Mouse (Mus musculus): ENCODE measurements at regions not wholly inside any gene's neighbourhood (a gene's known extent, or its start where the extent isn't known, plus 50 kb on each side); places are given as distances from the start of the nearest gene placed in this dataset.
"Not testable (repeated sequence)": the region's sequence is repeated elsewhere in the genome, so short reads cannot be mapped to it uniquely, and the experiment has no call there.

DNA sequence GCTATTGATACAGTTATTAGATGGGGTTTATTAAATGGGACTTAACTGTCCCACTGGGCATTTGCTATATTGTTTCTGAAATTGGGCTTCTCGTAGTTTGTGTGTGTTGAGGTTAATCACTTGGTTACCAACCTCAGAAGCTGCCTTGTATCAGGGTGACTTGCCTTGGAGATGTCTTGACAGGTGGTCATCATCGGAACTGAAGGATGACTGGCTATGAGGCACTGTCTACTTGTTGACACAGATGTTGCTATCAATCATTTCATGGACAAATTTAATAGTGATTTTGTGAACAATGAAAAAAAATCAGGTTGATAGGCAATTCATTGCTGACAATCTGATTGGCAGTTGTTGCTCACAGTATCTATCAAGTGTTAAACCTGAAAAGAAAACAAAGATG lies 261.4 kb upstream of the Arhgap42 start:
- 89% methylated on average over 2 of the region's 2 CpGs for WGBS
- DNase-seq (ENCODE audit: low spot score): no peak
- H3K36me3 ChIP-seq (ENCODE audit: control insufficient read depth, insufficient read depth, low read length): no peaks in the 10 kb centered on the region

GRCm38 (mm10) chr9:9493594-9494182 lies 254.8 kb upstream of the Arhgap42 start:
- DNase-seq (ENCODE audit: low spot score) (no peak), ATAC-seq (ENCODE audit: insufficient number of reproducible peaks, low FRiP score, low TSS enrichment, low read depth) (no peak)
- no peaks in the 10 kb centered on the region for H3K27me3 ChIP-seq (ENCODE audit: control insufficient read depth, insufficient read depth, low read length)
- H3K4me3 ChIP-seq (ENCODE audit: low read depth, low read length): no peak overlapping the region
- H3K4me1 ChIP-seq (ENCODE audit: control insufficient read depth, insufficient read depth, low read length): no peaks in the 10 kb centered on the region
- WGBS: 43% methylated on average over 3 of the region's 3 CpGs
- H3K4me2 ChIP-seq (ENCODE audit: low read depth, severe bottlenecking): no peak overlapping the region
- no peaks in the 10 kb centered on the region for H3K9me3 ChIP-seq (ENCODE audit: control insufficient read depth, low read length)
- no peak overlapping the region for H3K9ac ChIP-seq (ENCODE audit: low read length)
- H3K27ac ChIP-seq (replicated peaks; ENCODE audit: low read depth, low read length): no peak overlapping the region
- H3K36me3 ChIP-seq (ENCODE audit: control insufficient read depth, insufficient read depth, low read length): no peaks in the 10 kb centered on the region

More for the DNA sequence above, 261.4 kb upstream of the Arhgap42 start:
- Histone ChIP-seq H3K27me3 (ENCODE audit: control insufficient read depth, insufficient read depth, low read length) (no peaks in the 10 kb centered on the region), H3K4me1 (ENCODE audit: control insufficient read depth, insufficient read depth, low read length) (no peaks in the 10 kb centered on the region), H3K4me2 (ENCODE audit: low read depth, severe bottlenecking) (no peak overlapping the region), H3K27ac (replicated peaks; ENCODE audit: low read depth, low read length) (no peak overlapping the region), H3K9ac (ENCODE audit: low read length) (no peak overlapping the region), H3K9me3 (ENCODE audit: control insufficient read depth, low read length) (no peaks in the 10 kb centered on the region), H3K4me3 (ENCODE audit: low read depth, low read length) (no peak overlapping the region)
- no peak for ATAC-seq (ENCODE audit: insufficient number of reproducible peaks, low FRiP score, low TSS enrichment, low read depth)

- Histone ChIP-seq H3K27me3 (ENCODE audit: control insufficient read depth, insufficient read depth, low read length) (no peaks in the 10 kb centered on the region), H3K36me3 (ENCODE audit: control insufficient read depth, insufficient read depth, low read length) (no peaks in the 10 kb centered on the region), H3K9ac (ENCODE audit: low read length) (no peak overlapping the region), H3K9me3 (ENCODE audit: control insufficient read depth, low read length) (no peaks in the 10 kb centered on the region), H3K4me3 (ENCODE audit: low read depth, low read length) (no peak overlapping the region), H3K4me2 (ENCODE audit: low read depth, severe bottlenecking) (no peak overlapping the region), H3K4me1 (ENCODE audit: control insufficient read depth, insufficient read depth, low read length) (no peaks in the 10 kb centered on the region), H3K27ac (replicated peaks; ENCODE audit: low read depth, low read length) (no peak overlapping the region)
- DNase-seq (ENCODE audit: low spot score): no peak
- ATAC-seq (ENCODE audit: insufficient number of reproducible peaks, low FRiP score, low TSS enrichment, low read depth): no peak
Observed at GRCm38 (mm10) chr9:9477145-9477544, 238.2 kb upstream of the Arhgap42 start.

DNA sequence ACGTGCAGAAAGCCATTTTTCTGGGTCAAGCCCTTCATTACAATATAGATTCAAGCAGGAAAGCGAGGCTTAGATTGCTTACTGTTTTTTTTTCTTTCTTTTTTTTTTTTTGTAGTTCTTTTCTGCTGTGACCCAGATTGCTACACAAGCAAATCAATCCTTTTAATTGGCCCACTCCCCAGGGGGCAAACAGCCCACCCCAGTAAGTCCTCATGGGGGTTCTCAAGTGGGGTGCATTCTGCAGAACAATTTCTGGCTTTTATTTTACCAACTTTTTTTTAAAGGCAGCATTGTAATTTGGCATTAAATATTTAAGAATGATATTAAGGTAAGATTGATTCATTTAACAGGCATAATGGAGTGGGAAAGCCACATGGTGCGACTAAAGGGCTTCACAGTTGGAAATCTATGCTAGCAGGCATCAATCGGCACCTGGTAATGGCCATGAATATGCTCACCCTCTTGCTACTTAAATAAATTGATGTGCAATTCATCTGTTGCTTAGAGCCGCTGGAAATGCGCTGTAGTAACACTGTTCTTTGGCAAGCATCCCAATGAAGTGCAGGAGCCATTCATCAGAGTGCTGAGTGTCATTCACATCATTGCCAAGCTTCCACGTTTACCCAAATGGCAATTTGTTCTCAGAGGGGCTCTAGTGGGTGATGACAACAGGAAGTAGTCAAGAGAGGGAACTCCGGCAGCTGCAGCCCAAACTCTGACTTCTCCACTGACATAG lies 236.3 kb upstream of the Arhgap42 start:
- no peaks in the 10 kb centered on the region for H3K27me3 ChIP-seq (ENCODE audit: control insufficient read depth, insufficient read depth, low read length)
- ATAC-seq (ENCODE audit: insufficient number of reproducible peaks, low FRiP score, low TSS enrichment, low read depth) (no peak), DNase-seq (ENCODE audit: low spot score) (no peak)
- 35% methylated on average over 8 of the region's 8 CpGs for WGBS
- H3K4me1 ChIP-seq (ENCODE audit: control insufficient read depth, insufficient read depth, low read length): no peaks in the 10 kb centered on the region
- no peak overlapping the region for H3K4me2 ChIP-seq (ENCODE audit: low read depth, severe bottlenecking)
- no peak overlapping the region for H3K4me3 ChIP-seq (ENCODE audit: low read depth, low read length)
- no peak overlapping the region for H3K27ac ChIP-seq (replicated peaks; ENCODE audit: low read depth, low read length)
- H3K9ac ChIP-seq (ENCODE audit: low read length): no peak overlapping the region
- no peaks in the 10 kb centered on the region for H3K9me3 ChIP-seq (ENCODE audit: control insufficient read depth, low read length)
- no peaks in the 10 kb centered on the region for H3K36me3 ChIP-seq (ENCODE audit: control insufficient read depth, insufficient read depth, low read length)

DNA sequence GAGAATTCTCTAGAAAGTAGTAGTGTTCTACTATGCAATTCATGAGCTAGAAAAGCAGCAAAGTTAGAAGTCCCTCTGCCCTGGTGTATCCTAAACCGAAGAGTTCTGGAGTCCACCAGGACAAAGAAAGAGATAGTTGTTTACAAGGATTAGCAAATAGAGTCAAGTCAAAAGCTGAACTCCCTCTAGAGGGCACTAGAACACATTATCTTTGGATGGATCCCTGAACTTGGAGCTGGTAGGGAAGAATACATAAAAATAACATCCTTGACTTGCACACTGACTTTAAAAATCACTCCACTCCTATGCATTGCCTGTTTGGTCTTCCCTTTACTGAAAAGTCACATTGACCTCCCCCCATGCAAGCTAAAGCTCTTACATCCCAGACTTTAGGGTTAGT lies 205.3 kb upstream of the Arhgap42 start:
- Histone ChIP-seq H3K4me2 (ENCODE audit: low read depth, severe bottlenecking) (no peak overlapping the region), H3K27me3 (ENCODE audit: control insufficient read depth, insufficient read depth, low read length) (no peaks in the 10 kb centered on the region), H3K9ac (ENCODE audit: low read length) (no peak overlapping the region), H3K36me3 (ENCODE audit: control insufficient read depth, insufficient read depth, low read length) (no peaks in the 10 kb centered on the region), H3K4me1 (ENCODE audit: control insufficient read depth, insufficient read depth, low read length) (no peaks in the 10 kb centered on the region), H3K27ac (replicated peaks; ENCODE audit: low read depth, low read length) (no peak overlapping the region), H3K9me3 (ENCODE audit: control insufficient read depth, low read length) (no peaks in the 10 kb centered on the region; the same call in 1 of the 2 replicates), H3K4me3 (ENCODE audit: low read depth, low read length) (no peak overlapping the region)
- no peak for ATAC-seq (ENCODE audit: insufficient number of reproducible peaks, low FRiP score, low TSS enrichment, low read depth)
- no peak for DNase-seq (ENCODE audit: low spot score)
- WGBS: 83% methylated on average over 1 of the region's 1 CpGs

DNA sequence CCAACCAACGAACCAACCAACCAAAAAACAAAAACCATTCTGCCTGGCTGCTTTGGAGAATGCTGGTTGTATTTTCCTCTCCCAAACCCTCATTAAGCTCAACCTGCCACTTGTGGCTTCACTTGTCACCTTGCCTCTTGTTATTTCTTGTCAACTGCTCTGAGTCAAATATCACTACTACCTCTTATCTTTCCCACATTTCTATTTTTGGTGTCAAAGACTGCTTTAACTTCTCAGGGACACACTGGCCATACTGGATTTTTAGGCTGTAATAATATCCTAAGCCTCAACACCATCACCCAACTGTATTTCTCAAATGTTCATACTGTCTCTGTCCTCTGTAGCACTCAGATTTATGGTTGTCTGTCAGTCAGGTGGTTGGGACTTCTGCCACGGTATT lies 181.4 kb upstream of the Arhgap42 start:
- H3K27me3 ChIP-seq (ENCODE audit: control insufficient read depth, insufficient read depth, low read length): no peaks in the 10 kb centered on the region
- H3K4me1 ChIP-seq (ENCODE audit: control insufficient read depth, insufficient read depth, low read length): no peaks in the 10 kb centered on the region
- no peak overlapping the region for H3K9ac ChIP-seq (ENCODE audit: low read length)
- no peak overlapping the region for H3K27ac ChIP-seq (replicated peaks; ENCODE audit: low read depth, low read length)
- no peak overlapping the region for H3K4me3 ChIP-seq (ENCODE audit: low read depth, low read length)
- no peaks in the 10 kb centered on the region for H3K9me3 ChIP-seq (ENCODE audit: control insufficient read depth, low read length)
- H3K4me2 ChIP-seq (ENCODE audit: low read depth, severe bottlenecking): no peak overlapping the region
- DNase-seq (ENCODE audit: low spot score) (no peak), ATAC-seq (ENCODE audit: insufficient number of reproducible peaks, low FRiP score, low TSS enrichment, low read depth) (no peak)
- no peaks in the 10 kb centered on the region for H3K36me3 ChIP-seq (ENCODE audit: control insufficient read depth, insufficient read depth, low read length)
- 85% methylated on average over 2 of the region's 2 CpGs for WGBS

- no peaks in the 10 kb centered on the region for H3K4me1 ChIP-seq (ENCODE audit: control insufficient read depth, insufficient read depth, low read length)
- no peak overlapping the region for H3K27ac ChIP-seq (replicated peaks; ENCODE audit: low read depth, low read length)
- H3K27me3 ChIP-seq (ENCODE audit: control insufficient read depth, insufficient read depth, low read length): no peaks in the 10 kb centered on the region
- no peak overlapping the region for H3K9ac ChIP-seq (ENCODE audit: low read length)
- H3K36me3 ChIP-seq (ENCODE audit: control insufficient read depth, insufficient read depth, low read length): no peaks in the 10 kb centered on the region
- no peak overlapping the region for H3K4me3 ChIP-seq (ENCODE audit: low read depth, low read length)
- no peaks in the 10 kb centered on the region for H3K9me3 ChIP-seq (ENCODE audit: control insufficient read depth, low read length)
- ATAC-seq (ENCODE audit: insufficient number of reproducible peaks, low FRiP score, low TSS enrichment, low read depth) (no peak), DNase-seq (ENCODE audit: low spot score) (no peak)
- 73% methylated on average over 3 of the region's 3 CpGs for WGBS
- no peak overlapping the region for H3K4me2 ChIP-seq (ENCODE audit: low read depth, severe bottlenecking)
Observed at GRCm38 (mm10) chr9:9412460-9413181, 173.7 kb upstream of the Arhgap42 start.

DNA sequence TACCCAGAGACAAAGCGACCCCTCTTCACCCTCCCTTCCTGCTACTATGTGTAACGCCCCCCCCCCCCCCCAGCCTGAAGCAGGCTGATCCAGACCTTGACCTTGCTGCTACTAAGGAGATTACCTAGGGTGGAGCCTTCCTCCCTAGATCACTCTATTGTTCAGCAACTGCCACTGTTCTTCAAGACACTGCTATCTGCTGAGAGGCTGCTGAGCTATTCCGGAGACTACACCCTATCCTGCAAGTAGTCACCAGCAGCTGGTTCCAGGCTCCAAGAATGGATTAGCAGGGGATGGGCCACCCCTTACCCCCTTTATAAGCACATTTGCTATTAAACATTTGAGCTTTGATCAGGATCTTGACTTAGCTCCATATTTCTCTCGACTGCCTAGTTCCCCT lies 155.3 kb upstream of the Arhgap42 start:
- not testable (repeated sequence) for H3K4me1 ChIP-seq (ENCODE audit: control insufficient read depth, insufficient read depth, low read length); H3K27me3 ChIP-seq (ENCODE audit: control insufficient read depth, insufficient read depth, low read length); ATAC-seq (ENCODE audit: insufficient number of reproducible peaks, low FRiP score, low TSS enrichment, low read depth); DNase-seq (ENCODE audit: low spot score); H3K9ac ChIP-seq (ENCODE audit: low read length); H3K27ac ChIP-seq (replicated peaks; ENCODE audit: low read depth, low read length); H3K9me3 ChIP-seq (ENCODE audit: control insufficient read depth, low read length); H3K36me3 ChIP-seq (ENCODE audit: control insufficient read depth, insufficient read depth, low read length); H3K4me3 ChIP-seq (ENCODE audit: low read depth, low read length); H3K4me2 ChIP-seq (ENCODE audit: low read depth, severe bottlenecking)
- WGBS: 96% methylated on average over 3 of the region's 4 CpGs

Data from limb, embryonic 11.5 days (tissue).